Mouse (Mus musculus): ENCODE measurements at regions not wholly inside any gene's neighbourhood (a gene's known extent, or its start where the extent isn't known, plus 50 kb on each side); places are given as distances from the start of the nearest gene placed in this dataset.

- no peak for DNase-seq (ENCODE audit: low read depth, low spot score)
Measured at GRCm38 (mm10) chr4:53386309-53386708, 53.9 kb upstream of the Slc44a1 start.

GRCm38 (mm10) chr4:53384761-53385160 is 55.5 kb upstream of the Slc44a1 start:
- peak; percentile 74 for DNase-seq (ENCODE audit: low read depth, low spot score)

GRCm38 (mm10) chr4:53384104-53384503 is 56.1 kb upstream of the Slc44a1 start:
- no peak for DNase-seq (ENCODE audit: low read depth, low spot score)

- DNase-seq (ENCODE audit: low read depth, low spot score), result no peak
Measured at GRCm38 (mm10) chr4:53382012-53382411, 58.2 kb upstream of the Slc44a1 start.

GRCm38 (mm10) chr4:53379855-53380254 is 60.4 kb upstream of the Slc44a1 start:
- DNase-seq (ENCODE audit: low read depth, low spot score), result no peak

- DNase-seq (ENCODE audit: low read depth, low spot score), result no peak
Measured at GRCm38 (mm10) chr4:53376995-53377394, 63.2 kb upstream of the Slc44a1 start.

- no peak for DNase-seq (ENCODE audit: low read depth, low spot score)
Measured at GRCm38 (mm10) chr4:53356374-53356773, 83.8 kb upstream of the Slc44a1 start.

- peak; percentile 20 for DNase-seq (ENCODE audit: low read depth, low spot score)
Measured at GRCm38 (mm10) chr4:53354961-53355360, 85.3 kb upstream of the Slc44a1 start.

GRCm38 (mm10) chr4:53353399-53354090 is 86.7 kb upstream of the Slc44a1 start:
- DNase-seq (ENCODE audit: low read depth, low spot score), result no peak

- no peak for DNase-seq (ENCODE audit: low read depth, low spot score)
Measured at GRCm38 (mm10) chr4:53351104-53351607, 89.1 kb upstream of the Slc44a1 start.

- DNase-seq (ENCODE audit: low read depth, low spot score), result no peak
Measured at GRCm38 (mm10) chr4:53345346-53345745, 94.9 kb upstream of the Slc44a1 start.

- DNase-seq (ENCODE audit: low read depth, low spot score), result no peak
Measured at GRCm38 (mm10) chr4:53344546-53344945, 95.7 kb upstream of the Slc44a1 start.

GRCm38 (mm10) chr4:53341181-53341580 is 99.0 kb upstream of the Slc44a1 start:
- DNase-seq (ENCODE audit: low read depth, low spot score), result no peak

GRCm38 (mm10) chr4:53340021-53340667 is 100.1 kb upstream of the Slc44a1 start:
- DNase-seq (ENCODE audit: low read depth, low spot score), result no peak

- no peak for DNase-seq (ENCODE audit: low read depth, low spot score)
Measured at GRCm38 (mm10) chr4:53339125-53340020, 100.8 kb upstream of the Slc44a1 start.

- no peak for DNase-seq (ENCODE audit: low read depth, low spot score)
Measured at GRCm38 (mm10) chr4:53338479-53338878, 101.7 kb upstream of the Slc44a1 start.

- no peak for DNase-seq (ENCODE audit: low read depth, low spot score)
Measured at GRCm38 (mm10) chr4:53337784-53338183, 102.4 kb upstream of the Slc44a1 start.

- DNase-seq (ENCODE audit: low read depth, low spot score), result no peak
Measured at GRCm38 (mm10) chr4:53327382-53328165, 112.6 kb upstream of the Slc44a1 start.

GRCm38 (mm10) chr4:53323838-53324237 is 116.4 kb upstream of the Slc44a1 start:
- DNase-seq (ENCODE audit: low read depth, low spot score), result no peak

GRCm38 (mm10) chr4:53323195-53323594 is 117.0 kb upstream of the Slc44a1 start:
- DNase-seq (ENCODE audit: low read depth, low spot score), result no peak

GRCm38 (mm10) chr4:53322484-53322883 is 117.7 kb upstream of the Slc44a1 start:
- DNase-seq (ENCODE audit: low read depth, low spot score), result no peak

Measured in retina, postnatal 7 days (tissue).